Mouse (Mus musculus) intestine, embryonic 16.5 days (tissue): ENCODE measurements around the gene Dglucy. TPM values are rescaled to one million over a fixed set of nuclear protein-coding genes. Genes with fewer than 3 reads are reported as not detected.

ENCODE experiments used
- ATAC-seq: fragments of 200-750 bp; cut with Nextera tagmentation; 2 replicates; pipeline ENCODE4 v1.8.0; 2017; ENCODE audit warnings: moderate TSS enrichment, moderate library complexity
- H3K27ac ChIP-seq: fragments of 300-500 bp; sonication (generic); 2 replicates; pipeline ENCODE4 v1.5.1; 2014; ENCODE audit warnings: mild to moderate bottlenecking, low read length
- H3K27me3 ChIP-seq: fragments of 300-500 bp; sonication (generic); replicated peaks from 2 replicates; pipeline ENCODE4 v1.6.1; 2014; ENCODE audit warnings: low read length, control low read depth, mixed read lengths; ENCODE audit not compliant: control insufficient read depth, insufficient read depth
- H3K36me3 ChIP-seq: fragments of 300-500 bp; sonication (generic); 2 replicates; pipeline ENCODE4 v1.6.1; 2014; ENCODE audit warnings: low read length, control low read depth; ENCODE audit not compliant: control insufficient read depth, insufficient read depth
- H3K4me1 ChIP-seq: fragments of 300-500 bp; sonication (generic); 2 replicates; pipeline ENCODE4 v1.6.1; 2014; ENCODE audit warnings: low read length, control low read depth, mixed read lengths; ENCODE audit not compliant: control insufficient read depth, insufficient read depth
- H3K4me2 ChIP-seq: fragments of 300-500 bp; sonication (generic); 2 replicates; pipeline ENCODE4 v1.6.1; 2014; ENCODE audit warnings: low read depth, low read length, control low read depth
- H3K4me3 ChIP-seq: fragments of 300-500 bp; sonication (generic); 2 replicates; pipeline ENCODE4 v1.5.1; 2014; ENCODE audit warnings: mild to moderate bottlenecking, low read length
- H3K9ac ChIP-seq: fragments of 300-500 bp; sonication (generic); 2 replicates; pipeline ENCODE4 v1.6.1; 2014; ENCODE audit warnings: low read depth, low read length
- H3K9me3 ChIP-seq: fragments of 300-500 bp; sonication (generic); 2 replicates; pipeline ENCODE4 v1.6.1; 2016; ENCODE audit warnings: low read length, control low read depth; ENCODE audit not compliant: control insufficient read depth
- WGBS: fragments of 180-500 bp; shearing (Covaris S2); extraction: QIAGEN DNeasy Blood & Tissue Kit; methylation state at CpG from one replicate; pipeline ENCODE4 v1.1.7; 2014; 5-methylcytosine and 5-hydroxymethylcytosine counted together
- polyA plus RNA-seq: library from polyadenylated mRNA; unstranded; fragments of >200 nt; fragmentation: Nextera tagmentation; extraction: Ambion mirVana; gene quantifications from 2 replicates; pipeline ENCODE4 v1.2.1, GENCODE M21; 2015

Dglucy gene
- polyA plus RNA-seq, 1 experiment from 2014 or later, result 2.6 TPM

DNA sequence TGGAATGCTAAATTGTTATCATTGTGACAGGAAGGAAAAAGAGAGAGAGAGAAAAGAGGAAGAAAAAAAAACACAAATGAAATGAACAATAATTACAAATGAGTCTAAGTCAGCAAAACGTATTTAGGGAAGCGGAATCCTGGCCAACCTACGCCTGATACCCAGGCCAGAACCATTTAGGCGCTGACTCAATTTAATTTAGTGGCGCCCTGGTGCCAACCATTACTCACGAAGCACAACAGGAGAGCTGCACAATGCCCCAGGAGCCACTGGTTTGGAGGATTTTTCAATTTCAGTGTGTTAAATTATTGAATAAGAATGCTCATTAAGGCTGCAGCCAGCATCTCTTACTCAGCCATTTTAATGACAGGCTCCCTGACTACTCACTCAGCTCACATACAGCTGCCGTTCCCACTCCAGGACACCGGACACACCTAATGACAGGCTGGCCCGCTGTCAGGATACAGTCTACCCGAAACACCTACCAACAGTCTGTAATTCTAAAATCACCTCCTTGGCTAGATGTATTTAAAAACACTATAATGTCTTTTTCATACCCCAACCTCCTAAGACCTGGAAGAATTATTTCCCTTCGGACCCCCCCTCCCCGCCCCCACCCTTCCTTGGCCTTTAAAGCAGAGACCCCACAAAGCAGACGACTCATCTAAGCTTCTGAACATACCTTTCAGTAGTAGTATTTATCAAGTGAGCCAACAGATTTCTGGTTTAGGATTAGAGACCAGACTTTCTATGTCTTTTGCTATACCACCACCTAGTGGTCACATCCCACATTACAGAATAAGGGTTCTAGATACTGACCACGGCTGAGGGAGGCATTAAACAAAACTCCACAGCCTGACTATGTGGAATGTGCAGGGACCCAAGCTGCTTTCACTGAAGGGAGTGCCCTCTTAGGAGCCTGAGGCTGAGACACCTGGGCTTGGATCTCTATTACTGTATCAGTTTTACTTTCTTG, 147.1 kb downstream of the Dglucy start:
- H3K4me1 ChIP-seq, result no peaks in the 10 kb centered on the region
- no peak overlapping the region for H3K9ac ChIP-seq
- no peak overlapping the region for H3K27ac ChIP-seq
- no peaks in the 10 kb centered on the region for H3K27me3 ChIP-seq
- no peak overlapping the region for H3K4me3 ChIP-seq
- ATAC-seq, result peak; percentile 60
- peaks cover 14% of the 10 kb centered on the region for H3K36me3 ChIP-seq
- no peak overlapping the region for H3K4me2 ChIP-seq
- 74% methylated on average over 14 of the region's 14 CpGs for WGBS
- H3K9me3 ChIP-seq, result no peaks in the 10 kb centered on the region

DNA sequence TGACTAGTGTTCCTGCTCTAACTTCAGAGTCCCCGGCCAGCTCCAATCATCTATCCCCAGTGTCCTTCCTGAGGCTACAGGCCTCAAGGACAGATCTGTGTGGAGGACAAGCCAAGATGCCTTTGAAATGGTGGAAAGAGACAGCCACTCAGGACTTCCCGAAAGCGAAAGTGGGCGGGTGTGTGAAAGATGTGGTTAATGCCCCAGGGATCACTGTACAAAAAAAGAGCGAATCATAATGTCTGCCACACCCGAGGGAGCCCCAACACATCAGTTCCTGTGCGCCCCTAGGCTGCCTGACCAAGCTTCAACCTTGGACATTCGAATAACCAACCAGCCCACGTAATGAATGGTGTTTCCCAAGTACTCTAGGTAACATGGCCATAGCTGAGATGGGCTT, 149.4 kb downstream of the Dglucy start:
- 90% methylated on average over 9 of the region's 9 CpGs for WGBS
- Histone ChIP-seq H3K36me3 (peaks cover 18% of the 10 kb centered on the region), H3K4me3 (no peak overlapping the region), H3K27me3 (no peaks in the 10 kb centered on the region), H3K27ac (no peak overlapping the region), H3K4me1 (no peaks in the 10 kb centered on the region), H3K9me3 (no peaks in the 10 kb centered on the region), H3K9ac (no peak overlapping the region), H3K4me2 (no peak overlapping the region)
- no peak for ATAC-seq

DNA sequence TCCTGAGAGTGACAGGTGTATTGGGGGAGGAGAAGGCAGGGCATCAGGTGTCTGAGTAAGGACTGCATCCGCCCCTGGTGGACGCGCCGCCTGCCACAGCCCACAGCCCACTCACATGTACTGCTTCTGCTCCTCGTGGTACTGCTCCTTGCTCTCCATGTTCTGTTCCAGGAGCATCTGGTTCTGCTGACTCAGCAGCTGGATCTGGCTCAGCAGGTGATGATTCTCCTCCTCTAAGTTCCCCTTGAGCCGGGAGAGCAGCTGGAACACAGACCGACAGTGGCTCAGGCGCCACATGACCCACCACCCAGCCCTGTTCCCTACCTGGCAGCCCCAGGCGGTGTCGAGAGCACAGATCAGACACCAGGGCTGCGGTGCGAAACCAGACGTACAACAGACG, 152.8 kb downstream of the Dglucy start:
- Histone ChIP-seq H3K36me3 (peaks cover 14% of the 10 kb centered on the region; the same call in 1 of the 2 replicates), H3K4me3 (no peak overlapping the region), H3K4me1 (peaks cover 3% of the 10 kb centered on the region; the same call in 1 of the 2 replicates), H3K4me2 (no peak overlapping the region), H3K27me3 (no peaks in the 10 kb centered on the region), H3K9ac (no peak overlapping the region), H3K27ac (no peak overlapping the region), H3K9me3 (no peaks in the 10 kb centered on the region)
- no peak for ATAC-seq
- WGBS, result 94% methylated on average over 14 of the region's 14 CpGs

DNA sequence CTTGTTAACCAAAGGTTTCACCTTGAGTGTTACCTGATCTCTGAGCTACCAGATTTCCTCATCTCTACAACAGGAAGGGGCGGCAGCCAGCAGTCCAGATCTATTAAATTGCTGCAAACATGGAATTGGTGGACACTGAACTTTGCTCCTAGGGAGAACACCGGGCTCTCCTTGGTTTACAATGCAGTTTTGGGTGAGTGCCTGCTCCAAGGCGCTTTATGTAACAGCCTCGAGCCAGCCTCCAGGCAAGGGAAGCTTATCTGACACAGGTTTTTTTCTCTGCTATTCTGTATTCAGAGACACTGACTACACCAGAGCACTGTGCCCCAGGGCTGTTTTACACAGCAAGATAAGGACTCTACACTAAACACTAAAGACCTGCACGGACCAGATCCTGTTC, 155.9 kb downstream of the Dglucy start:
- peak; percentile 41 for ATAC-seq
- H3K9me3 ChIP-seq, result no peaks in the 10 kb centered on the region

DNA sequence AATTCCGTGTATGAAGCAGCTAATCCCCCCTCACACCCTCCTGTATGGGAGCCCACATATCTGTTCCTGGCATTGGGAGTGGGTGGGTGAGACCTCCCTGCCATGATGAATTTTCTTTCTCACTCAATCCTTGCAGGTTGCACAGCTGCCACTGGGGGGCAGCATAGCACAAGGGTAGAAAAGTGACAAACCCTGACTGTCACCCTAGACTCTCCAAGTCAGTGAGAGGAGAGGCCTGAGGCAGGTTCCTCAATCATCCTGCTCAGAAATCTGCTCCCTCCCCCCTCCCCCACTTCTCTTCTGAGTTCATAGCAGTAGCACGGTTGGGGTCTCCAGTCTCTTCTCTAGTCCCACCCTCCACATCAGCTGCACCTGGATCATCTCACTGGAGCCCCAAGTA, 157.3 kb downstream of the Dglucy start:
- no peak overlapping the region for H3K4me2 ChIP-seq
- ATAC-seq, result peak; percentile 37
- H3K27ac ChIP-seq, result no peak overlapping the region
- H3K36me3 ChIP-seq, result 0 out of 2 replicates have a peak, but pooled peaks cover 7% of the 10 kb centered on the region
- no peaks in the 10 kb centered on the region for H3K27me3 ChIP-seq
- H3K4me1 ChIP-seq, result peaks cover 5% of the 10 kb centered on the region; the same call in 1 of the 2 replicates
- 13% methylated on average over 2 of the region's 2 CpGs for WGBS
- no peak overlapping the region for H3K4me3 ChIP-seq
- no peak overlapping the region for H3K9ac ChIP-seq
- no peaks in the 10 kb centered on the region for H3K9me3 ChIP-seq

More for the DNA sequence above, 155.9 kb downstream of the Dglucy start:
- no peak overlapping the region for H3K27ac ChIP-seq
- 59% methylated on average over 5 of the region's 5 CpGs for WGBS
- no peak overlapping the region for H3K9ac ChIP-seq
- H3K4me3 ChIP-seq, result no peak overlapping the region
- no peaks in the 10 kb centered on the region for H3K27me3 ChIP-seq
- peaks cover 5% of the 10 kb centered on the region; the same call in 1 of the 2 replicates for H3K4me1 ChIP-seq
- H3K36me3 ChIP-seq, result peaks cover 9% of the 10 kb centered on the region; the same call in 1 of the 2 replicates
- no peak overlapping the region for H3K4me2 ChIP-seq

DNA sequence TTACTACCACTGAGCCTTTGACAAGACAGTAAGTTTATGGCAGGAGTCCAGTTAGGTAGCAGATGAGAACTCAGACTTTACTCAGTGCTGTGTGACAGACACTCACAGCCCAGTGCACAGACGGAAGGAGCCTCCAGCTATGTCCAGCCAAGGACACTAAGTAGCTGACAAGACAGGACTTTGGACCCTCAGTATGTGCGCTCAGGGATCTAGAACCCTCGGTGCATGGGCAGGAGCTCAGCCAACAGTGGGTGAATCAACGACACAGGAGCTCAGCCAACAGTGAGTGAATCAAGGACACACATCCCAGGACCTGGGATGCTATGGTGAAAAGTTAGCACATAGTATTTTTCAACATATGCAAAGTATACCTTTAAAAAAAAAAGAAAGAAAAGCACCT, 157.9 kb downstream of the Dglucy start:
- ATAC-seq, result peak; percentile 39; the same call in 1 of the 2 replicates
- Histone ChIP-seq H3K4me2 (no peak overlapping the region), H3K36me3 (0 out of 2 replicates have a peak, but pooled peaks cover 2% of the 10 kb centered on the region), H3K4me1 (peaks cover 5% of the 10 kb centered on the region; the same call in 1 of the 2 replicates), H3K4me3 (no peak overlapping the region), H3K27ac (0 out of 2 replicates have a peak overlapping the region, but pooled peaks have one; percentile 16), H3K9me3 (no peaks in the 10 kb centered on the region), H3K9ac (no peak overlapping the region), H3K27me3 (no peaks in the 10 kb centered on the region)
- 67% methylated on average over 4 of the region's 4 CpGs for WGBS

DNA sequence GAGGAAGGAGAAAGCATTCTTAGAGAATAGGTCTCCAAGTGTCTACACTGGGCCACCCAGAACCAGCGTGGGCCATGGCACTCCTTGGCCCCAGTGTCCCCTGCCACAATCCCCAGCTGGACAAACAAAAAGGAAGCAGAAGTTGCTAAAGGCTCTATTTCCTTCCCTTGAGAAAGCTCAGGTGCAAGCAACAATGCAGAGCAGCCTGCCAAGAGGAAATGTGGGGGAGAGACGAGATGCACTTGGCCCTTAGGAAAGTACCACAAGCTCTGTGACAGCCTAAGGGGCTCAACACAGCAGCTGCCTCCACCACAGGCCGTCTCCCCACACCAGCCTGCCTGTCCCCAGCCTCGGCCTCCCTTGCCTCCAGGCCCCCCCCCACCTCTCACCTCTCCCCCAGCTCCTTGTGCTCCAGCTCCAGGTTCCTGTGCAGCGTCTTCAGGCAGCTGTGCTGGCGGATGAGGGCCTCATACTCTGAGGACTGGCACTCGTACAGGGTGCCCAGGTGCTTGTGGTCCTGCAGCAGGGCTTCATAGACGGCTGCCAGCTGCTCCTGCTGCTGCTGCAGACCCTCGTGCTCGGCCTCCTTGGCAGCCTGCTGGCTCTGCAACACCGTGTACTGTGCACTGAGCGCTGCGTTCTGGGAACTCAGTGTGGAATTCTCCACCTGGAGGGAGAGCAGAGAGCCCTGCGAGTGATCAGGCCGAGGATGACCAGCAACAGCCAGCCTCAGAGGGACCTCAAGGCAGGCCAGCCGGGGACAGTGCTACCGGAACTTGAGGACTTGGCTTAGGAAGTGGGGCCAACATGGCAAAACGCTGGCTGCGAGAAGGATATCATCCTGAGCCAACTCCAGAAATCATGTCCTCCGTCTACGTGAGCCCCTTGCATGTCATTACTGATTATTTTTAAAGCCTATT, 158.8 kb downstream of the Dglucy start:
- Histone ChIP-seq H3K4me3 (no peak overlapping the region), H3K4me2 (no peak overlapping the region), H3K9ac (peak overlapping the region; percentile 2; the same call in 1 of the 2 replicates), H3K36me3 (0 out of 2 replicates have a peak, but pooled peaks cover 2% of the 10 kb centered on the region), H3K27ac (peak overlapping the region; percentile 51; the same call in 1 of the 2 replicates), H3K27me3 (no peaks in the 10 kb centered on the region), H3K9me3 (no peaks in the 10 kb centered on the region), H3K4me1 (peaks cover 5% of the 10 kb centered on the region; the same call in 1 of the 2 replicates)
- ATAC-seq, result peak; percentile 22; the same call in 1 of the 2 replicates
- WGBS, result 65% methylated on average over 21 of the region's 21 CpGs

DNA sequence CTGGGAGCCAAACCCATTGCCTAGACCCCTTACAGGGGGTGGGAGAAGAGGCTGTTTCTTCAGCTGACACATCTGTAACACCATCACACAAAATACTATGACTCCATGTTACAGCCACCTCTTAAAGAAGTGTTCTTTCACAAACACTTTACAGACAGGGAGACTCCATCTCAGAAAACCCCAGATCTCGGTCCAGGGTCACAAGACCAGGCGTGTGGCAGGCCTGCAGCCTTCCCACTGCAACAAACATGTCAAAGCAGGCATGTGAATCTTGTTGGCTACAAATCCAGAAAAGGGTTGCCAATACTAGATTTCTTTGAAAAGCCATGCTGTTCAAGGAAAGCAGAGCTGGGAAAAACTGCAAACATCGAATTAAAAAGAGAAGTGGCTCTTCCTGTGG, 162.5 kb downstream of the Dglucy start:
- ATAC-seq, result no peak
- no peaks in the 10 kb centered on the region for H3K9me3 ChIP-seq
- H3K27me3 ChIP-seq, result no peaks in the 10 kb centered on the region
- peaks cover 4% of the 10 kb centered on the region; the same call in 1 of the 2 replicates for H3K4me1 ChIP-seq
- WGBS, result 77% methylated on average over 3 of the region's 3 CpGs
- no peak overlapping the region for H3K4me2 ChIP-seq
- H3K4me3 ChIP-seq, result no peak overlapping the region
- no peak overlapping the region for H3K9ac ChIP-seq
- no peak overlapping the region for H3K27ac ChIP-seq
- 0 out of 2 replicates have a peak, but pooled peaks cover 2% of the 10 kb centered on the region for H3K36me3 ChIP-seq
